ENCODE assay signal across 27 mouse cellular contexts in genomic region chr12:87313098-87313497, GRCm38 (mm10). TPM values are rescaled to one million over a fixed set of nuclear protein-coding genes. Genes with fewer than 3 reads are reported as not detected.
DNase-seq lines count a peak whose midpoint lies in the region; ATAC-seq and TF ChIP-seq lines count a peak whose summit lies in the region.
"Had no signal": no experiment of that assay in that cellular context is flagged by ENCODE, and none has a peak within 500 bp of the region (broad histone marks: within the 10 kb centered on the region; RNA-seq: fewer than 3 reads in every experiment).

No protein-coding gene starts in this region.

- in situ Hi-C loops in ES-E14 (cut with MboI; ENCODE audit: low sequenced_read_pairs in 2 of 2, unreplicated experiment in 2 of 2) = no loop called here

- no peak for TF ChIP-seq CTCF in layer of hippocampus, adult 2 months (conservative IDR thresholded peaks at IDR 0.05)

- H3K4me1 ChIP-seq in ES-E14 (ENCODE audit: control insufficient read depth in 2 of 2, insufficient read depth in 2 of 2, low read length in 2 of 2, poor library complexity in 1 of 2) = peaks cover 16 to 21% of the 10 kb centered on the region in 2 experiments
- H3K4me1 ChIP-seq: embryonic facial prominence, embryonic 10.5 days; embryonic facial prominence, embryonic 12.5 days; forebrain, embryonic 10.5 days; forebrain, embryonic 12.5 days had no signal

- no peaks in the 10 kb centered on the region for H3K9me3 ChIP-seq in ES-E14 (ENCODE audit: control insufficient read depth, insufficient read depth, low read depth, low read length)
- H3K9me3 ChIP-seq: embryonic facial prominence, embryonic 10.5 days; embryonic facial prominence, embryonic 12.5 days; forebrain, embryonic 10.5 days; forebrain, embryonic 12.5 days had no signal

- H3K27ac ChIP-seq in ES-E14 (ENCODE audit: insufficient read depth, low read depth, low read length, poor library complexity, severe bottlenecking) = peak overlapping the region; percentile 59; the same call in 1 of the 2 replicates
- no peak overlapping the region for H3K27ac ChIP-seq in layer of hippocampus, adult 2 months
- H3K27ac ChIP-seq: embryonic facial prominence, embryonic 10.5 days; embryonic facial prominence, embryonic 12.5 days; forebrain, embryonic 10.5 days; forebrain, embryonic 12.5 days had no signal

- ATAC-seq in frontal cortex, adult (ENCODE audit: low TSS enrichment) = no peak
- ATAC-seq: CD4-positive, CD25-positive, alpha-beta regulatory T cell, adult 4 months; forebrain, embryonic 14.5 days; forebrain, embryonic 16.5 days had no signal

- H3K4me3 ChIP-seq in ES-E14 (ENCODE audit: insufficient read depth in 1 of 2, low read depth in 1 of 2, low read length in 2 of 2, poor library complexity in 1 of 2, severe bottlenecking in 1 of 2) = no peak overlapping the region
- H3K4me3 ChIP-seq in layer of hippocampus, adult 2 months = no peak overlapping the region
- H3K4me3 ChIP-seq: embryonic facial prominence, embryonic 10.5 days; embryonic facial prominence, embryonic 12.5 days; forebrain, embryonic 10.5 days; forebrain, embryonic 12.5 days had no signal

- peaks cover 13% of the 10 kb centered on the region; the same call in 1 of the 2 replicates for H3K36me3 ChIP-seq in ES-E14 (ENCODE audit: control insufficient read depth, insufficient read depth, low read length, poor library complexity, severe bottlenecking)

- H3K9ac ChIP-seq in ES-E14 (ENCODE audit: insufficient read depth, low read depth, low read length, poor library complexity, severe bottlenecking) = no peak overlapping the region
- H3K9ac ChIP-seq: embryonic facial prominence, embryonic 12.5 days; forebrain, embryonic 12.5 days had no signal

- peak; percentile 10 for DNase-seq in heart, adult 11 months
- no peak for DNase-seq in heart, postnatal 4 days
- DNase-seq in ES-E14 (ENCODE audit: low read depth, low spot score) (no peak), ZHBTc4 (ENCODE audit: low read depth, low spot score) (peak; percentile 64)
- DNase-seq in fat pad, adult 2 months (ENCODE audit: extremely low read depth, low read depth, low spot score) = peak; percentile 59
- DNase-seq in layer of hippocampus, adult 2 months (ENCODE audit: low spot score in 2 of 2) = no peak
- DNase-seq in natural killer cell, adult 2 months (ENCODE audit: low spot score in 2 of 2) = no peak
- DNase-seq: adrenal gland, adult 2 months; adrenal gland, postnatal 10 days; adrenal gland, postnatal 25 days; B cell, adult 2 months; cerebellum, adult 11 months; cerebellum, adult 18-20 months; cerebellum, adult 8-10 months; cerebellum, adult 9-11 months; cerebellum, postnatal 14 days; cerebellum, postnatal 36 days had no signal

TF ChIP-seq in ES-E14, 5 proteins besides CTCF, POLR2A, EP300 and RAD21:
- no peak for TF ChIP-seq HCFC1 (IDR thresholded peaks at IDR 0.05; ENCODE audit: borderline replicate concordance, insufficient read depth, low read length)
- no peak for TF ChIP-seq ZC3H11A (IDR thresholded peaks at IDR 0.05; ENCODE audit: borderline replicate concordance, low read depth, low read length)
- no peak for TF ChIP-seq ZNF384 (IDR thresholded peaks at IDR 0.05; ENCODE audit: low read depth, low read length)
- peak; percentile 16; the same call in 1 of the 2 replicates for TF ChIP-seq CHD2 (IDR thresholded peaks at IDR 0.05; ENCODE audit: low read depth, low read length)

RNA-seq across cellular contexts. Expression of gene Ism2, which starts 13.6 kb away (rescaled TPM):
- 1 to 10 TPM in 1 of 2 experiments, under 1 TPM in 1; 0.52 to 1.0 TPM for total RNA-seq in heart, postnatal 4 days (2021)
- 3.0 and 3.2 TPM in 2 replicates for total RNA-seq in ES-E14 (2012; rRNA removed)
- total RNA-seq in layer of hippocampus, adult 2 months (2021) = under 1 TPM; 0.32 to 0.33 TPM
- total RNA-seq: adrenal gland, adult 2 months; adrenal gland, postnatal 25 days; common myeloid progenitor, adult 5-6 weeks; MEL had no signal

RNA-seq across cellular contexts. Expression of gene Ahsa1, which starts 46.8 kb away (rescaled TPM):
- total RNA-seq in heart, postnatal 4 days (2021) = 100 to 1,000 TPM in 1 of 2 experiments, 10 to 100 TPM in 1; 99.4 to 101 TPM
- 224 and 305 TPM in 2 replicates for total RNA-seq in ES-E14 (2012; rRNA removed)
- total RNA-seq in layer of hippocampus, adult 2 months (2021) = 100 to 1,000 TPM; 174 to 176 TPM

RNA-seq across cellular contexts. Expression of gene Vipas39, which starts 47.0 kb away (rescaled TPM):
- 10 to 100 TPM; 28.1 to 28.4 TPM for total RNA-seq in heart, postnatal 4 days (2021)
- 29.8 and 36.3 TPM in 2 replicates for total RNA-seq in ES-E14 (2012; rRNA removed)
- total RNA-seq in layer of hippocampus, adult 2 months (2021) = 10 to 100 TPM; 58.2 to 64.0 TPM

Comparison
In these comparisons a context has a peak if more than half of its experiments do, and no peak if none do; other contexts are left out.
1. DNase-seq: peak in heart, adult 11 months (single experiment), ZHBTc4 (single experiment) and fat pad, adult 2 months (single experiment); none in heart, postnatal 4 days (single experiment), ES-E14 (single experiment), layer of hippocampus, adult 2 months (0 of 2) and natural killer cell, adult 2 months (0 of 2).